Mouse (Mus musculus) cerebellum, adult 2 months (tissue): ENCODE results near the gene Znrf4. TPM values are rescaled to one million over a fixed set of nuclear protein-coding genes. Genes with fewer than 3 reads are reported as not detected.

Experiments
- DNase-seq, 2 experiments: peaks; one replicate each; pipeline ENCODE4 v3.0.0; 2021
- H3K27ac ChIP-seq: fragments of 200-500 bp; 2 replicates; pipeline ENCODE4 v1.5.1; 2012; ENCODE audit warnings: low read length, control low read depth, inconsistent platforms; ENCODE audit not compliant: insufficient read depth
- H3K27me3 ChIP-seq: fragments of 200-500 bp; 2 replicates; pipeline ENCODE4 v1.6.1; 2012; ENCODE audit warnings: inconsistent platforms, mild to moderate bottlenecking, low read length, moderate library complexity; ENCODE audit not compliant: control insufficient read depth, insufficient read depth
- H3K4me1 ChIP-seq: fragments of 200-500 bp; 2 replicates; pipeline ENCODE4 v1.6.1; 2011; ENCODE audit warnings: low read length; ENCODE audit not compliant: control insufficient read depth, insufficient read depth
- H3K4me3 ChIP-seq: fragments of 200-500 bp; replicated peaks from 2 replicates; pipeline ENCODE3; 2011; ENCODE audit warnings: mild to moderate bottlenecking, low read depth, low read length, control low read depth; ENCODE audit not compliant: insufficient read depth
- CTCF ChIP-seq: fragments of 200-500 bp; IDR thresholded peaks from 2 replicates; pipeline ENCODE4 v1.5.1; 2011; ENCODE audit warnings: low read depth, mild to moderate bottlenecking, control low read depth, low read length, moderate library complexity, borderline replicate concordance; ENCODE audit not compliant: insufficient read depth
- POLR2A ChIP-seq: fragments of 200-500 bp; IDR thresholded peaks from 2 replicates; pipeline ENCODE4 v1.6.1; 2011; ENCODE audit warnings: low read length, control low read depth, borderline replicate concordance; ENCODE audit not compliant: insufficient read depth
- WGBS: fragments of 180-500 bp; shearing (Covaris S2); methylation state at CpG from one replicate; pipeline ENCODE4 v1.1.7; 2018; 5-methylcytosine and 5-hydroxymethylcytosine counted together
- polyA plus RNA-seq: library from polyadenylated mRNA; depleted of rRNA; stranded (reverse); fragments of >200 nt; gene quantifications from 2 replicates; pipeline ENCODE4 v1.2.3, GENCODE M21; 2012

Znrf4 gene
- polyA plus RNA-seq, 1 experiment: not detected

- 22% methylated on average over 6 of the region's 6 CpGs for WGBS
- peak; percentile 75 to 82 for DNase-seq
- Histone ChIP-seq H3K4me3 (no peak overlapping the region), H3K4me1 (no peaks in the 10 kb centered on the region), H3K27me3 (no peaks in the 10 kb centered on the region), H3K27ac (no peak overlapping the region)
- TF ChIP-seq CTCF (peak; percentile 97), POLR2A (no peak)
These were observed 32.9 kb downstream of the Znrf4 start for GRCm38 (mm10) chr17:56479358-56479757.

GRCm38 (mm10) chr17:56478191-56478611 lies 34.0 kb downstream of the Znrf4 start:
- whole genome bisulfite sequencing: 88% methylated on average over 11 of the region's 11 CpGs
- DNase-seq: no peak
- no peaks in the 10 kb centered on the region for H3K27me3 ChIP-seq
- H3K4me1 ChIP-seq: peaks cover 4% of the 10 kb centered on the region; the same call in 1 of the 2 replicates
- no peak overlapping the region for H3K4me3 ChIP-seq
- TF ChIP-seq POLR2A (no peak), CTCF (no peak)
- H3K27ac ChIP-seq: no peak overlapping the region

GRCm38 (mm10) chr17:56477191-56477818 lies 34.9 kb downstream of the Znrf4 start:
- no peak for DNase-seq
- Histone ChIP-seq H3K4me1 (peaks cover 4% of the 10 kb centered on the region; the same call in 1 of the 2 replicates), H3K27me3 (no peaks in the 10 kb centered on the region), H3K4me3 (no peak overlapping the region), H3K27ac (no peak overlapping the region)
- TF ChIP-seq CTCF: no peak
- no peak for TF ChIP-seq POLR2A
- 85% methylated on average over 19 of the region's 19 CpGs for WGBS

- Histone ChIP-seq H3K27ac (peak within 1 kb of the TSS; percentile 76), H3K4me1 (peaks cover 4% of the 10 kb centered on the region; the same call in 1 of the 2 replicates), H3K27me3 (no peaks in the 10 kb centered on the region), H3K4me3 (peak within 1 kb of the TSS; percentile 83)
- TF ChIP-seq POLR2A: no peak
- no peak for TF ChIP-seq CTCF
- DNase-seq: peak; percentile 98
- 2% methylated on average over 27 of the region's 27 CpGs for WGBS
These were observed 35.9 kb downstream of the Znrf4 start, which contains the start of gene Ptprs for GRCm38 (mm10) chr17:56476402-56476752. Gene Ptprs, minus strand, starts transcription at chr17:56476483.

- Histone ChIP-seq H3K27ac (peak overlapping the region; percentile 76), H3K4me1 (peaks cover 9% of the 10 kb centered on the region), H3K4me3 (peak overlapping the region; percentile 83), H3K27me3 (no peaks in the 10 kb centered on the region)
- TF ChIP-seq POLR2A: no peak
- TF ChIP-seq CTCF: no peak
- under 1% methylated on average over 63 of the region's 66 CpGs for whole genome bisulfite sequencing
- DNase-seq: peak; percentile 75 to 81
These were observed 36.4 kb downstream of the Znrf4 start for GRCm38 (mm10) chr17:56475584-56476401.

- H3K4me1 ChIP-seq: peaks cover 15% of the 10 kb centered on the region
- under 1% methylated on average over 24 of the region's 24 CpGs for WGBS
- 0 out of 2 replicates have a peak overlapping the region, but pooled peaks have one; percentile 76 for H3K27ac ChIP-seq
- no peaks in the 10 kb centered on the region for H3K27me3 ChIP-seq
- peak overlapping the region; percentile 83 for H3K4me3 ChIP-seq
- DNase-seq: peak in 1 of 2 experiments; percentile 56
- TF ChIP-seq CTCF (no peak), POLR2A (no peak)
These were observed 37.2 kb downstream of the Znrf4 start for GRCm38 (mm10) chr17:56474831-56475581.

GRCm38 (mm10) chr17:56474311-56474830 lies 37.9 kb downstream of the Znrf4 start:
- 2% methylated on average over 32 of the region's 32 CpGs for WGBS
- Histone ChIP-seq H3K4me1 (peaks cover 21% of the 10 kb centered on the region), H3K27me3 (no peaks in the 10 kb centered on the region), H3K4me3 (peak overlapping the region; percentile 83), H3K27ac (no peak overlapping the region)
- DNase-seq: peak in 1 of 2 experiments; percentile 51
- TF ChIP-seq POLR2A: no peak
- no peak for TF ChIP-seq CTCF

GRCm38 (mm10) chr17:56473611-56473905 lies 38.7 kb downstream of the Znrf4 start:
- Histone ChIP-seq H3K27me3 (no peaks in the 10 kb centered on the region), H3K4me1 (peaks cover 29% of the 10 kb centered on the region), H3K27ac (no peak overlapping the region), H3K4me3 (peak overlapping the region; percentile 83)
- DNase-seq: no peak
- TF ChIP-seq POLR2A: no peak
- TF ChIP-seq CTCF: no peak
- WGBS: 6% methylated on average over 11 of the region's 11 CpGs
